Mouse (Mus musculus) embryonic fibroblast, embryonic 13.5 days (primary cell): ENCODE results near the gene Abtb1. TPM values are rescaled to one million over a fixed set of nuclear protein-coding genes. Genes with fewer than 3 reads are reported as not detected.

Experiments used
- H3K27ac ChIP-seq: 2 replicates; pipeline ENCODE4 v1.5.1; 2012; ENCODE audit warnings: low read length, control low read depth, inconsistent platforms; ENCODE audit not compliant: insufficient read depth
- H3K4me1 ChIP-seq: 2 replicates; pipeline ENCODE4 v1.6.1; 2011; ENCODE audit warnings: low read length; ENCODE audit not compliant: control insufficient read depth, insufficient read depth
- H3K4me3 ChIP-seq: 2 replicates; pipeline ENCODE4 v1.5.1; 2011; ENCODE audit warnings: mild to moderate bottlenecking, control low read depth, low read length; ENCODE audit not compliant: insufficient read depth
- CTCF ChIP-seq: IDR thresholded peaks from 2 replicates; pipeline ENCODE4 v1.5.1; 2011; ENCODE audit warnings: mild to moderate bottlenecking, control low read depth, low read length, moderate library complexity, borderline replicate concordance; ENCODE audit not compliant: insufficient read depth
- POLR2A ChIP-seq: IDR thresholded peaks from 2 replicates; pipeline ENCODE4 v1.6.1; 2011; ENCODE audit warnings: low read depth, mild to moderate bottlenecking, control low read depth, low read length, moderate library complexity
- polyA plus RNA-seq: library from polyadenylated mRNA; stranded (reverse); fragments of >200 nt; gene quantifications from 2 replicates; pipeline ENCODE4 v1.2.4, GENCODE M21; 2011; ENCODE audit warnings: low read depth; ENCODE audit not compliant: missing spikeins, insufficient read length

Abtb1 gene
- polyA plus RNA-seq, 1 experiment: 5.3 TPM

DNA sequence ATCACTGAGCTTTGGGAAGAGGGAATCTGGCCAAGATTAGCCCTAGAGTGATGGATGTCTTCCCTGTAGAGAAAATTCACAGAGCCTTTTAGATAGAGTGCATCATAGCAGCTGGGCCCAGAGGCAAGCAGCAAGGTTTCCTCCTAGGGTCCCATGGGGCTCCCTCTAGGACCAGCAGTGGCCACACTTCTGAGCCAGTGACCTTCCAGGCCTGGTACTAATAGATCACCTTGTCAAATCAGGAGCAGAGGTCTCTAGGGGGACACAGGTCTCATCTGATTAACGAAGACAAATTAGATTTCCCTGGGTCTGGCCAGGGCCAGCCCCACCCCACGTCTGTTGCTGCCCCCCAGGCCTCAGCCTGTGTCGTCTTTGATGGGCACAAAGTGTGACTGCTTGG, 31.5 kb downstream of the Abtb1 start:
- TF ChIP-seq POLR2A (no peak), CTCF (no peak)

DNA sequence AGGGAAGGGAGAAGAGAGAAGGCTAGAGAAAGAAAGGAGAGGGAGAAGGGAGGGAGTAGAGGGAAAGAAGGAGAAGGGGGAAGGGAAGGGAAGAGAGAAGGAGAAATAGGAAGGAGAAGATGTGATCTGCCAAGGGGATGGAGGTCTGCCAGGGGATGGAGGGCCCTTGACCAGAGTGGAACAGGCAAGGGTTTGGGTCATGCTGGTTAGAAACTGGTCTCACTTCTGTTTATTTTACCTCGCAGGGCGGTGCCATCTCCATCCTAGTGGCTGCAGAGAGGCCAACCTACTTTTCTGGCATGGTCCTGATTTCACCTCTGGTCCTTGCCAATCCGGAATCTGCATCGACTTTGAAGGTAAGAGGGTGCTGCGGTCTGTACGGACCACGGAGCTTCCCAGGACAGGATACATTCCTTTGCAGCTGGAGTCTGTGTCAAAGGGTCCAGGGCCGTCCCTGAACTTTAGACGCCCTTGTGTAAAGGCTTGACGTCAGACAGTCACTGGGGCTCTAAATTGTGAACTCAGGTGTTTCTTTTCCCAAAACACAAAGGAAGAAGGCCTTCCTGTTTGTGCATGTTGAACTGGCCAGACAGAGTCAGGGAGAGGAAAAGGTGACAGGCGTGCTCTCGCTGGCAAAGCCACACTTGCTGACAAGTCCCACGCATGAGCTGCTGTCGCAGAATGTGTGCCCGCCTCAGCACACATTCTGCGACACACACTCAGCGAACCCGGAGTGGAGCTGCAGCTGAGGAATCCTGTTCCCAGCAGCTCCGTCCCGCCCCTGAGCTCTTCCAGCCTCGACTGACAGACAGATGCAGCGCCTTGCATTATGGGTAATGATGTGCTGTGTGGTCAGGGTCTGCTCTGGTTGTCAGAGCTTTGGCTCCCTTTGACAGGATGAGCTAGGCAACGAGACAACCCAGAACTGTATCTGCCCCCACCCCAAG, 32.4 kb downstream of the Abtb1 start:
- Histone ChIP-seq H3K4me3 (no peak overlapping the region), H3K27ac (no peak overlapping the region), H3K4me1 (no peaks in the 10 kb centered on the region)
- TF ChIP-seq POLR2A: no peak
- no peak for TF ChIP-seq CTCF

More for the DNA sequence above, 31.5 kb downstream of the Abtb1 start:
- Histone ChIP-seq H3K27ac (no peak overlapping the region), H3K4me1 (no peaks in the 10 kb centered on the region), H3K4me3 (no peak overlapping the region)

- TF ChIP-seq POLR2A (no peak), CTCF (no peak)
- Histone ChIP-seq H3K4me1 (no peaks in the 10 kb centered on the region), H3K4me3 (no peak overlapping the region), H3K27ac (no peak overlapping the region)
Measured at GRCm38 (mm10) chr6:88804966-88805577, 36.7 kb downstream of the Abtb1 start.

- Histone ChIP-seq H3K4me1 (no peaks in the 10 kb centered on the region), H3K4me3 (no peak overlapping the region), H3K27ac (no peak overlapping the region)
- TF ChIP-seq POLR2A (no peak), CTCF (no peak)
Measured at GRCm38 (mm10) chr6:88803957-88804695, 37.7 kb downstream of the Abtb1 start.

- H3K27ac ChIP-seq: no peak overlapping the region
- no peak overlapping the region for H3K4me3 ChIP-seq
- TF ChIP-seq CTCF (no peak), POLR2A (no peak)
- no peaks in the 10 kb centered on the region for H3K4me1 ChIP-seq
Measured at GRCm38 (mm10) chr6:88803051-88803450, 38.7 kb downstream of the Abtb1 start.

DNA sequence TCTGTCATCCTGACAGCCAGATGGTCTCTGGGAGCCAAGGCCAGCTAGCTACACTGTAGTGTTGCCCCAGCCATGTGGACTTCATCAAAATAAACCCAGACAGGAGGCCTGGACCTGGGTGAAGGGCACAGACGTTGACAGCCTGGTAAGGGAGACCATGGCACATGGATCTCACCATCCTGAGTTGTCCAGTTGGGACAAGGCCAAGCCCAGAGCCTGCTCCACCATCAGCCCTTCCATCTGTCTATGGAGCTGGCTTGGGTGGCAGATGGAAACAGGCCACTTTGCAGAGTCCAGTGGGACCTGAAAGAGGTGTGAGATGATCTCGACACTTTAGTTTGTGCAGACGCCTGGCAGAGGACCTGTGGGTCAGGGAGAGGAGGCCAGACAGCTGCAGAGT, 41.0 kb downstream of the Abtb1 start:
- TF ChIP-seq CTCF: no peak
- Histone ChIP-seq H3K4me1 (no peaks in the 10 kb centered on the region), H3K27ac (no peak overlapping the region), H3K4me3 (no peak overlapping the region)

- H3K4me3 ChIP-seq: no peak overlapping the region
- TF ChIP-seq CTCF (no peak), POLR2A (no peak)
- H3K27ac ChIP-seq: no peak overlapping the region
- no peaks in the 10 kb centered on the region for H3K4me1 ChIP-seq
Measured at GRCm38 (mm10) chr6:88800191-88800590, 41.6 kb downstream of the Abtb1 start.

GRCm38 (mm10) chr6:88794561-88794971, 47.2 kb downstream of the Abtb1 start:
- H3K4me3 ChIP-seq: no peak overlapping the region
- no peak overlapping the region for H3K27ac ChIP-seq
- H3K4me1 ChIP-seq: no peaks in the 10 kb centered on the region
- TF ChIP-seq CTCF: no peak
- no peak for TF ChIP-seq POLR2A

GRCm38 (mm10) chr6:88793872-88794271, 47.9 kb downstream of the Abtb1 start:
- no peak for TF ChIP-seq CTCF
- Histone ChIP-seq H3K27ac (no peak overlapping the region), H3K4me1 (no peaks in the 10 kb centered on the region), H3K4me3 (no peak overlapping the region)
